24 mouse cellular contexts compared by ENCODE assay signal in genomic region chr7:65431018-65431695, GRCm38 (mm10).
DNase-seq lines count a peak whose midpoint lies in the region; ATAC-seq and TF ChIP-seq lines count a peak whose summit lies in the region.
"Had no signal": no experiment of that assay in that cellular context is flagged by ENCODE, and none has a peak within 500 bp of the region (broad histone marks: within the 10 kb centered on the region; RNA-seq: fewer than 3 reads in every experiment).

No protein-coding gene starts in this region.

- H3K27ac ChIP-seq in heart, embryonic 10.5 days = 0 out of 2 replicates have a peak overlapping the region, but pooled peaks have one; percentile 11
- peak overlapping the region; percentile 85 for H3K27ac ChIP-seq in lung, embryonic 14.5 days (ENCODE audit: low read depth)
- H3K27ac ChIP-seq in embryonic facial prominence, embryonic 11.5 days (replicated peaks; ENCODE audit: low read depth, low read length) = no peak overlapping the region
- H3K27ac ChIP-seq in limb, embryonic 14.5 days (replicated peaks; ENCODE audit: low read depth, low read length) = no peak overlapping the region
- H3K27ac ChIP-seq: embryonic facial prominence, embryonic 12.5 days; hindbrain, embryonic 12.5 days; liver, embryonic 14.5 days; macrophage; midbrain, embryonic 10.5 days; neural tube, embryonic 13.5 days had no signal

- no peak overlapping the region for H3K4me3 ChIP-seq in heart, embryonic 10.5 days
- no peak overlapping the region for H3K4me3 ChIP-seq in lung, embryonic 14.5 days (ENCODE audit: low read depth, low read length)
- H3K4me3 ChIP-seq in embryonic facial prominence, embryonic 11.5 days (ENCODE audit: low read depth, low read length) = no peak overlapping the region
- no peak overlapping the region for H3K4me3 ChIP-seq in limb, embryonic 14.5 days (replicated peaks; ENCODE audit: low read length)
- H3K4me3 ChIP-seq: embryonic facial prominence, embryonic 12.5 days; gastrocnemius, adult 2 months; heart, embryonic 12.5 days; hindbrain, embryonic 12.5 days; midbrain, embryonic 10.5 days; neural tube, embryonic 13.5 days had no signal

- H3K27me3 ChIP-seq in heart, embryonic 10.5 days (ENCODE audit: insufficient read depth, poor library complexity, severe bottlenecking) = no peaks in the 10 kb centered on the region
- H3K27me3 ChIP-seq in lung, embryonic 14.5 days (ENCODE audit: insufficient read depth, low read length) = no peaks in the 10 kb centered on the region
- H3K27me3 ChIP-seq in embryonic facial prominence, embryonic 11.5 days (ENCODE audit: control insufficient read depth, insufficient read depth, low read length) = no peaks in the 10 kb centered on the region
- H3K27me3 ChIP-seq in limb, embryonic 14.5 days (ENCODE audit: control insufficient read depth, insufficient read depth, low read length) = no peaks in the 10 kb centered on the region
- H3K27me3 ChIP-seq: CH12.LX; embryonic facial prominence, embryonic 12.5 days; heart, embryonic 12.5 days; hindbrain, embryonic 12.5 days had no signal

- H3K4me1 ChIP-seq in heart, embryonic 10.5 days = peaks cover 9% of the 10 kb centered on the region; the same call in 1 of the 2 replicates
- H3K4me1 ChIP-seq in lung, embryonic 14.5 days (ENCODE audit: insufficient read depth) = no peaks in the 10 kb centered on the region
- no peaks in the 10 kb centered on the region for H3K4me1 ChIP-seq in embryonic facial prominence, embryonic 11.5 days (ENCODE audit: control insufficient read depth, insufficient read depth, low read length)
- peaks cover 16% of the 10 kb centered on the region for H3K4me1 ChIP-seq in limb, embryonic 14.5 days (ENCODE audit: control insufficient read depth, insufficient read depth, low read length)
- H3K4me1 ChIP-seq: heart, embryonic 12.5 days; neural tube, embryonic 13.5 days had no signal

- TF ChIP-seq POLR2A in limb, embryonic 14.5 days (IDR thresholded peaks at IDR 0.05; ENCODE audit: borderline replicate concordance, extremely low read depth, insufficient read depth, insufficient read length) = no peak

- no peak overlapping the region; the same call in 1 of the 2 replicates for H3K4me2 ChIP-seq in lung, embryonic 14.5 days
- H3K4me2 ChIP-seq in embryonic facial prominence, embryonic 11.5 days (ENCODE audit: low read depth, low read length) = no peak overlapping the region
- no peak overlapping the region for H3K4me2 ChIP-seq in limb, embryonic 14.5 days (replicated peaks; ENCODE audit: low read depth, low read length, severe bottlenecking)
- H3K4me2 ChIP-seq: embryonic facial prominence, embryonic 12.5 days; heart, embryonic 12.5 days; hindbrain, embryonic 12.5 days; neural tube, embryonic 13.5 days had no signal

- no peaks in the 10 kb centered on the region for H3K36me3 ChIP-seq in heart, embryonic 10.5 days
- no peaks in the 10 kb centered on the region for H3K36me3 ChIP-seq in lung, embryonic 14.5 days (ENCODE audit: insufficient read depth)
- no peaks in the 10 kb centered on the region for H3K36me3 ChIP-seq in embryonic facial prominence, embryonic 11.5 days (replicated peaks; ENCODE audit: control insufficient read depth, insufficient read depth, low read depth, low read length)
- H3K36me3 ChIP-seq in limb, embryonic 14.5 days (ENCODE audit: control insufficient read depth, insufficient read depth, low read length) = no peaks in the 10 kb centered on the region
- H3K36me3 ChIP-seq: embryonic facial prominence, embryonic 12.5 days; heart, embryonic 12.5 days; hindbrain, embryonic 12.5 days; midbrain, embryonic 10.5 days; neural tube, embryonic 13.5 days had no signal

- no peak overlapping the region for H3K9ac ChIP-seq in lung, embryonic 14.5 days
- no peak overlapping the region for H3K9ac ChIP-seq in embryonic facial prominence, embryonic 11.5 days (replicated peaks; ENCODE audit: low read length)
- no peak overlapping the region for H3K9ac ChIP-seq in limb, embryonic 14.5 days (ENCODE audit: low read depth, low read length, severe bottlenecking)
- H3K9ac ChIP-seq: embryonic facial prominence, embryonic 12.5 days; forebrain, postnatal 0 days; heart, embryonic 12.5 days; hindbrain, embryonic 12.5 days; liver, embryonic 14.5 days; neural tube, embryonic 13.5 days had no signal

- TF ChIP-seq CTCF in lung, embryonic 14.5 days (IDR thresholded peaks at IDR 0.05; ENCODE audit: low read depth) = no peak

- no peak for DNase-seq in heart, embryonic 10.5 days (ENCODE audit: low spot score)
- no peak for DNase-seq in heart, adult 11 months
- DNase-seq in lung, embryonic 14.5 days = peak; percentile 21
- DNase-seq in lung, postnatal 10 days = no peak
- peak; percentile 18 for DNase-seq in embryonic facial prominence, embryonic 11.5 days (ENCODE audit: low spot score)
- no peak for DNase-seq in limb, embryonic 14.5 days (ENCODE audit: low spot score)
- DNase-seq in adrenal gland, postnatal 36 days = no peak
- DNase-seq in right cerebral cortex, postnatal 4 days = no peak
- DNase-seq: cerebellum, adult 8-10 months; forebrain, postnatal 0 days; gastrocnemius, adult 2 months; heart, postnatal 14 days; kidney, adult 8-10 months; left cerebral cortex, postnatal 4 days; right cerebral cortex, adult 18-20 months; thymus, postnatal 25 days had no signal

- H3K9me3 ChIP-seq in heart, embryonic 10.5 days = no peaks in the 10 kb centered on the region
- no peaks in the 10 kb centered on the region for H3K9me3 ChIP-seq in lung, embryonic 14.5 days (ENCODE audit: low read depth, low read length)
- no peaks in the 10 kb centered on the region for H3K9me3 ChIP-seq in embryonic facial prominence, embryonic 11.5 days (replicated peaks; ENCODE audit: control insufficient read depth, low read length)
- H3K9me3 ChIP-seq in limb, embryonic 14.5 days (ENCODE audit: control insufficient read depth, low read length) = no peaks in the 10 kb centered on the region
- H3K9me3 ChIP-seq: embryonic facial prominence, embryonic 12.5 days; hindbrain, embryonic 12.5 days; midbrain, embryonic 10.5 days; neural tube, embryonic 13.5 days had no signal

- 58% methylated on average over 9 of the region's 9 CpGs for WGBS in heart, embryonic 10.5 days
- 35% methylated on average over 9 of the region's 9 CpGs for WGBS in lung, embryonic 14.5 days
- 23% methylated on average over 9 of the region's 9 CpGs for WGBS in embryonic facial prominence, embryonic 11.5 days
- 10% methylated on average over 9 of the region's 9 CpGs for WGBS in limb, embryonic 14.5 days

- ATAC-seq in lung, embryonic 14.5 days (ENCODE audit: insufficient read depth) = no peak; the same call in 1 of the 2 replicates
- no peak for ATAC-seq in embryonic facial prominence, embryonic 11.5 days (replicated peaks; ENCODE audit: insufficient number of reproducible peaks, low FRiP score, low TSS enrichment, low read depth)
- ATAC-seq in limb, embryonic 14.5 days (ENCODE audit: low FRiP score, low read depth) = 0 out of 2 replicates have a peak, but pooled peaks have one; percentile 50
- ATAC-seq: forebrain, postnatal 0 days had no signal

Comparison
In these comparisons a context has a peak if more than half of its experiments do, and no peak if none do; other contexts are left out.
1. DNase-seq: peak in lung, embryonic 14.5 days (single experiment) and embryonic facial prominence, embryonic 11.5 days (single experiment); none in heart, embryonic 10.5 days (single experiment), heart, adult 11 months (single experiment), lung, postnatal 10 days (single experiment), limb, embryonic 14.5 days (single experiment), adrenal gland, postnatal 36 days (0 of 2) and right cerebral cortex, postnatal 4 days (single experiment).
2. H3K27ac ChIP-seq: peak in heart, embryonic 10.5 days (single experiment) and lung, embryonic 14.5 days (single experiment); none in embryonic facial prominence, embryonic 11.5 days (single experiment) and limb, embryonic 14.5 days (single experiment).